Mouse (Mus musculus): ENCODE results near the gene Crip1. TPM values are rescaled to one million over a fixed set of nuclear protein-coding genes. Genes with fewer than 3 reads are reported as not detected.

The Crip1 gene
- polyA plus RNA-seq, 1 experiment: 201 TPM

DNA sequence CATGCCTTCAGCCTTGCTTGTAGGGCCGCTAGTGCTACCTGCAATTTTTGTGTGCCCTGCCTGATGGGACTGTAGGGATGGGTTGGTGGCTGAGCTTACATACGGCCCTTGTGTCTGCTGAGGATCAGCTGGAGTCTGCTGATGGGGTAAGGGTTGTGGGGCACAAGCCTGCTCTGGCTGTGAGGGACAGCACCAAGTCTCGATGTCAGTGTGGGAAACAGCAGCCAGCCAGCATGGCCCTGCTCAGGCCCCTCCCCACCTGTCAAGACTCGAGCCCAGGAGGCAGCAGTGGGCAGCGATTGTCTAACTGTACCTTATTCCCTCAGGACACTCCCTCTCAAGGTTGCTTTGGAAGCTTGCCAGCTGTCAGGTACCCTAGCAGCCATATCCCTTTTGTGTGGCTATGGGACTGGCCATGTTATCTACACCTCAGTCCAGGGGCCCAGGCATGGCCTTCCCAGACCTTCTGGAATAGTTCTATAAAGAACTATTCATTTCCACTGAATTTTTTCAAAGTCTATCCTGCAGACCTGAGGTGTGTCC lies 12.2 kb upstream of the Crip1 start:
- WGBS: 84% methylated on average over 5 of the region's 5 CpGs

DNA sequence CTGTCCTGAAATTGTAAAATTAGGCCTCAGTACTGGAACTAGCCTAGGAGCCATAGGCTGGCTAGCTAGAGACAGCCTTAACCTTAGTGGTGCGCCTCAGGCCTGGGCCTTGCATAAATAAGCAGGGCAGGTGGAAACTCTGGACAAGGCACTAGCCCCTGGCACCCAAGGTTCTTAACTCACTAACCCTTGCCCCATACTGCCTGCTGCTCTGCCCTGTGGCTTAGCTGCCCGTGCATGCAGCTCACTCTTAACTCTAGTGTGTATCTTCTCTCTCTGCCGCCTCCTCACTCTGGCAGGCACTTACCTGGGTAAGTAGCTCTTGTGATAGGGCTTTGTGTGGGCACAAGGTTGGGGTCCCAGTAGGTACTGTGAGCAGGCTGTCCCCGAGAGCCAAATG lies 11.6 kb upstream of the Crip1 start:
- 92% methylated on average over 4 of the region's 4 CpGs for WGBS
- no peak for TF ChIP-seq POLR2A (IDR thresholded peaks at IDR 0.05; ENCODE audit: borderline replicate concordance, control insufficient read depth, low read depth, low read length)
- TF ChIP-seq CTCF (IDR thresholded peaks at IDR 0.05; ENCODE audit: control insufficient read depth, insufficient read depth, low read length): no peak
- no peak overlapping the region for H3K4me3 ChIP-seq (replicated peaks; ENCODE audit: control insufficient read depth, low read depth, low read length)
- no peak overlapping the region for H3K27ac ChIP-seq (ENCODE audit: control insufficient read depth, insufficient read depth, low read depth, low read length, poor library complexity)
- no peaks in the 10 kb centered on the region for H3K4me1 ChIP-seq (ENCODE audit: control insufficient read depth, insufficient read depth, low read length)

More for the DNA sequence above, 12.2 kb upstream of the Crip1 start:
- Histone ChIP-seq H3K4me1 (ENCODE audit: control insufficient read depth, insufficient read depth, low read length) (no peaks in the 10 kb centered on the region), H3K27ac (ENCODE audit: control insufficient read depth, insufficient read depth, low read depth, low read length, poor library complexity) (peak overlapping the region; percentile 17; the same call in 1 of the 2 replicates), H3K4me3 (replicated peaks; ENCODE audit: control insufficient read depth, low read depth, low read length) (no peak overlapping the region)
- TF ChIP-seq CTCF (IDR thresholded peaks at IDR 0.05; ENCODE audit: control insufficient read depth, insufficient read depth, low read length) (no peak), POLR2A (IDR thresholded peaks at IDR 0.05; ENCODE audit: borderline replicate concordance, control insufficient read depth, low read depth, low read length) (no peak)

- H3K4me1 ChIP-seq (ENCODE audit: control insufficient read depth, insufficient read depth, low read length): peaks cover under 1% of the 10 kb centered on the region; the same call in 1 of the 2 replicates
- H3K4me3 ChIP-seq (replicated peaks; ENCODE audit: control insufficient read depth, low read depth, low read length): no peak overlapping the region
- TF ChIP-seq POLR2A (IDR thresholded peaks at IDR 0.05; ENCODE audit: borderline replicate concordance, control insufficient read depth, low read depth, low read length) (no peak), CTCF (IDR thresholded peaks at IDR 0.05; ENCODE audit: control insufficient read depth, insufficient read depth, low read length) (no peak)
- 88% methylated on average over 7 of the region's 7 CpGs for WGBS
- H3K27ac ChIP-seq (ENCODE audit: control insufficient read depth, insufficient read depth, low read depth, low read length, poor library complexity): no peak overlapping the region
Observed at GRCm38 (mm10) chr12:113135401-113135800, 10.7 kb upstream of the Crip1 start.

- H3K4me3 ChIP-seq (replicated peaks; ENCODE audit: control insufficient read depth, low read depth, low read length): no peak overlapping the region
Observed at GRCm38 (mm10) chr12:113136492-113137020, 9.6 kb upstream of the Crip1 start.

GRCm38 (mm10) chr12:113137260-113138213 lies 8.6 kb upstream of the Crip1 start:
- no peak overlapping the region for H3K27ac ChIP-seq (ENCODE audit: control insufficient read depth, insufficient read depth, low read depth, low read length, poor library complexity)
- H3K4me3 ChIP-seq (replicated peaks; ENCODE audit: control insufficient read depth, low read depth, low read length): no peak overlapping the region
- 80% methylated on average over 18 of the region's 18 CpGs for WGBS
- TF ChIP-seq CTCF (IDR thresholded peaks at IDR 0.05; ENCODE audit: control insufficient read depth, insufficient read depth, low read length) (no peak), POLR2A (IDR thresholded peaks at IDR 0.05; ENCODE audit: borderline replicate concordance, control insufficient read depth, low read depth, low read length) (no peak)
- peaks cover 2% of the 10 kb centered on the region; the same call in 1 of the 2 replicates for H3K4me1 ChIP-seq (ENCODE audit: control insufficient read depth, insufficient read depth, low read length)

More at GRCm38 (mm10) chr12:113136492-113137020, 9.6 kb upstream of the Crip1 start:
- Histone ChIP-seq H3K27ac (ENCODE audit: control insufficient read depth, insufficient read depth, low read depth, low read length, poor library complexity) (no peak overlapping the region), H3K4me1 (ENCODE audit: control insufficient read depth, insufficient read depth, low read length) (peaks cover 2% of the 10 kb centered on the region; the same call in 1 of the 2 replicates)
- TF ChIP-seq POLR2A (IDR thresholded peaks at IDR 0.05; ENCODE audit: borderline replicate concordance, control insufficient read depth, low read depth, low read length): no peak
- TF ChIP-seq CTCF (IDR thresholded peaks at IDR 0.05; ENCODE audit: control insufficient read depth, insufficient read depth, low read length): no peak
- WGBS: 87% methylated on average over 17 of the region's 17 CpGs

DNA sequence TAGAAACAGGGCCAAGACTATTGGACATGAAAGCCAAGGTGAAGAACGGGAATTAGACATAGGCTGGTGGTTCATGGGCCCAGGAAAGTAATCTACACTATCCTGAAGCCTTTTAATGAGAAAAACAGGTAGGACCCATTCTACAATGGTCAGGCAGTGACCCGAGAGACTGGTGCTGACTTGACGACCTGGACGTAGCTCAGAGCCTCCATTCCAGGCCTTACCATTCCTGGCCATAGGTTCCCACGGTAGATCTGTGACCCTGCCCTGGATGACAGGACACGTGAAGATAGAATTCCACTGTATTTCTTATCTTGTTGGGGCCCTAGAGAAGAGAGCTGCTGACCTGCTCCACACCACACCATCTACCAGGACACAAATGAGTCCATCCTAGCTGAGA lies 7.8 kb upstream of the Crip1 start:
- peaks cover 2% of the 10 kb centered on the region for H3K4me1 ChIP-seq (ENCODE audit: control insufficient read depth, insufficient read depth, low read length)
- H3K27ac ChIP-seq (ENCODE audit: control insufficient read depth, insufficient read depth, low read depth, low read length, poor library complexity): no peak overlapping the region
- TF ChIP-seq POLR2A (IDR thresholded peaks at IDR 0.05; ENCODE audit: borderline replicate concordance, control insufficient read depth, low read depth, low read length): no peak
- TF ChIP-seq CTCF (IDR thresholded peaks at IDR 0.05; ENCODE audit: control insufficient read depth, insufficient read depth, low read length): no peak
- WGBS: 83% methylated on average over 6 of the region's 6 CpGs
- no peak overlapping the region for H3K4me3 ChIP-seq (replicated peaks; ENCODE audit: control insufficient read depth, low read depth, low read length)

DNA sequence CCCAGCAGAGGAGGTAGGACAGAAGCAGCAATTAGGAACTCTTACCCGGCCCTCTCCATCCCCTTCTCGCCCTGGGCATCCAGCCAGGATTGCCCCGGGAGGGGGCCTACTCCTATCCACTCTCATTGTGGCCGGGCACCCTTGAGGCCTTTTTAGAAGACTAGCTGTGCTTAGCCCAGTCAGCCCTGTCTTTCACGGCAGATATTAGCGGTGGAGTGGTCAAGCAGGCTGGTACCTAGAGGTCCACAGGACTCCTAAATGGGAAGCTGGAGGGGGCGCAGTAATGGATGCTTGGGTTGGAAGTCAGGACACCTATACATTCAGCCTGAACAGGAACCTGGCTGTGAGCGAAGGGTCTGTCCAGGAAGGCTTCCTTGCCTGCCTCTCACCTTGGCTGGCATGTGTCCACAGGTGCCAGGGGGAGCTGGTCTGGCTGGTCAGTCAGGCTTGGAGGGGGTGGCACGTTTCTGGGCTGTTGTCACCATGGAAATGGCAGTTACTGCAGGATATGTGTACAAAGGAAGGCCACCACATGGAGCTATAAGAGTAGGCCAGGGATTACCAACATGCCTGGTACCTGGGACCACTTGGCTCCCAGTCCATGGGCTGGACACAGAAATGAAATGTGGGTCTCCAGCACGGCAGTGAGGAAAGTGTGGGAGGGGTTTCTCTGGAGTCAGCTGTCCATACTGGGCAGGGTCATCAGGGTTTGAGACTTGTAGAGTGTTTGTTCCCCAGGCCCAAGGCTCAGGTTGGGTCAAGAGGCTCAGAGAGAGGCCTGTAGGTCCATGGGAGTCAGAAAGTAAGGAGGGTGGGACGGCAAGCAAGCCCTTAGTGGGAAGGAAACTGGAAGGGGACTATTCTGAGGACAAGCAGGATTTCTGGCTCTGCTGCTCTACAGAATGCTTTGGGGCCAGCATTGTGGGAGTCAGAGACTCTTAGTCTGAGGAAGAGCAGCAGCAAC lies 6.9 kb upstream of the Crip1 start:
- H3K4me3 ChIP-seq (replicated peaks; ENCODE audit: control insufficient read depth, low read depth, low read length): no peak overlapping the region
- no peak overlapping the region for H3K27ac ChIP-seq (ENCODE audit: control insufficient read depth, insufficient read depth, low read depth, low read length, poor library complexity)
- TF ChIP-seq CTCF (IDR thresholded peaks at IDR 0.05; ENCODE audit: control insufficient read depth, insufficient read depth, low read length): no peak
- no peak for TF ChIP-seq POLR2A (IDR thresholded peaks at IDR 0.05; ENCODE audit: borderline replicate concordance, control insufficient read depth, low read depth, low read length)
- peaks cover 2% of the 10 kb centered on the region for H3K4me1 ChIP-seq (ENCODE audit: control insufficient read depth, insufficient read depth, low read length)
- WGBS: 54% methylated on average over 11 of the region's 11 CpGs
